Mouse (Mus musculus): Measurements from ENCODE around the gene Mn1. TPM values are rescaled to one million over a fixed set of nuclear protein-coding genes. Genes with fewer than 3 reads are reported as not detected.

Mn1 gene
- total and polyA plus RNA-seq, 3 experiments: not detected

DNA sequence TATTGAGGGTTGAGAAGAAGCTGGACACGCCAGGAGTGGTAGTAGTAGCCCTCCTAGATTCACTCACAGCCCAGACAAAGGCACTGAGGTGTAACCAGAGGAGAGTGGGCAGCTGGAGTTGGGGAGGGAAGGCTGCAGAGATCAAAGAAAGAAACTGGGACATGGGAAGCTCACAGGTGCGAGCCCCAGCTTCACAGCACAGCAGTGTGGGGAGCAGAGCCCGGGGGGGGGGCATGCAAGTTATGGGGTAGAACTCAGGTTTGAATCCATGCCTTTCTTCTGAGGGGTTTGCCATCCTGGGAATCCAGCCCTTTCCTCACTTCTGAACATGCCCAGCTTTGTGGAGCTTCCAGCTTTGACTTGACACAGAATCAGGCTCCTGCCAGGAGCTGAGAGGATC lies 82.9 kb downstream of the Mn1 start:
- Histone ChIP-seq H3K79me2 (ENCODE audit: control insufficient read depth, insufficient read depth, low read length, poor library complexity) (no peaks in the 10 kb centered on the region), H3K36me3 (ENCODE audit: control insufficient read depth in 1 of 2, insufficient read depth in 2 of 2, low read length in 2 of 2) (no peaks in the 10 kb centered on the region), H3K4me3 (ENCODE audit: control insufficient read depth in 1 of 2, insufficient read depth in 1 of 2, low read depth in 2 of 2, low read length in 2 of 2) (no peak overlapping the region), H3K9me3 (replicated peaks; ENCODE audit: insufficient read depth, low read length) (no peaks in the 10 kb centered on the region), H3K27ac (ENCODE audit: control insufficient read depth, low read depth, low read length) (no peak overlapping the region), H3K27me3 (ENCODE audit: control insufficient read depth in 1 of 2, insufficient read depth in 2 of 2, low read length in 2 of 2) (no peaks in the 10 kb centered on the region), H3K4me1 (ENCODE audit: control insufficient read depth in 1 of 2, insufficient read depth in 2 of 2, low read length in 2 of 2) (peaks cover 0 to under 1% of the 10 kb centered on the region in 2 experiments; a peak in 1 of 4 replicates), H3K9ac (ENCODE audit: control insufficient read depth, low read depth, low read length, poor library complexity, severe bottlenecking) (no peak overlapping the region)
- no peak for TF ChIP-seq BHLHE40 (IDR thresholded peaks at IDR 0.05; ENCODE audit: borderline replicate concordance, low read depth, low read length)
- TF ChIP-seq RAD21 (IDR thresholded peaks at IDR 0.05; ENCODE audit: low read depth, low read length): no peak
- TF ChIP-seq ZNF384 (IDR thresholded peaks at IDR 0.05; ENCODE audit: low read depth, low read length): no peak
- TF ChIP-seq ZKSCAN1 (IDR thresholded peaks at IDR 0.05; ENCODE audit: low read depth, low read length): no peak
- no peak for TF ChIP-seq POLR2AphosphoS5 (IDR thresholded peaks at IDR 0.05; ENCODE audit: borderline replicate concordance, low read depth, low read length)
- TF ChIP-seq TCF12 (IDR thresholded peaks at IDR 0.05; ENCODE audit: low read depth, low read length): no peak
- TF ChIP-seq MEF2A (IDR thresholded peaks at IDR 0.05; ENCODE audit: extremely low read depth, insufficient replicate concordance, low read depth, low read length, poor library complexity, severe bottlenecking): no peak
- TF ChIP-seq ZC3H11A (IDR thresholded peaks at IDR 0.05; ENCODE audit: low read depth, low read length): no peak
- no peak for TF ChIP-seq ELF1 (IDR thresholded peaks at IDR 0.05; ENCODE audit: low read depth, low read length)
- no peak for TF ChIP-seq HCFC1 (IDR thresholded peaks at IDR 0.05; ENCODE audit: low read depth, low read length)
- no peak for DNase-seq (ENCODE audit: low read depth, low spot score)

DNA sequence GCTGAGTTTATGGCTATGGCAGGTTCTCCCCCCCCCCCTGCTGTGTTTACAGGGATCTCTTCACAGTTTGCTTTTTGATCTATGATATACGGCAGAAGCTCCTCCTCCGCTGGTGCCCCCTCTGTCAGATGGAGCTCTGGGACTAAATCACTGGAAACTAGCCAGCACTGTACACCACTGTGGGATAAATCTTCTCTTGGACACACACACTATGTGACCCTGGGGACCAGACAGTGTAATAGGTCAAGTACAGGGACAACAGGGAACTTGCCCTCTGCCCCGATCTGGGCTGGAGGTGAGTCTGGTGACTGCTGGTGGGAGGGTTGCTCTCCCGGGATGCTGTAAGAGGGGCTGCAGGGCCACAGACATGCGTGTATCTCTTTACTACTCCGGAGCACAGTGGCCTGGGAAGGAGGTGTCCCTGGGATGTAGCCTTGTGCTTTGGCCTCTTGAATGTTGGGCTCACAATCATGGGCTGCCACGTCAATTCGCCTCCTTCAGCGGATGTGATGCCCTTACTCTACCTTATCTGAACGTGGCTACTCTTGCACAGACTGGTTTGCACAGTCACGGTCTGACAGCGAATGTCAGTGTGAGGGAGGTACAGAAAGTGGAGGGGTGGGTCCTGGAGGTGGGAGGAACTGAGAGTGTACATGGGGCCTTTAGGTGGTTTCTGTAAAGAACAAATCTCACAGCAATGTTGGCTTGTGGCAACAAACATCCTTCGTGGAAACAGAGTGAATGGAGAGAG lies 84.7 kb downstream of the Mn1 start:
- DNase-seq (ENCODE audit: low read depth, low spot score): no peak
- H3K27me3 ChIP-seq (ENCODE audit: control insufficient read depth in 1 of 2, insufficient read depth in 2 of 2, low read length in 2 of 2): no peaks in the 10 kb centered on the region
- no peak for TF ChIP-seq ELF1 (IDR thresholded peaks at IDR 0.05; ENCODE audit: low read depth, low read length)
- TF ChIP-seq MXI1 (IDR thresholded peaks at IDR 0.05; ENCODE audit: low read depth, low read length): no peak
- TF ChIP-seq NELFE (IDR thresholded peaks at IDR 0.05; ENCODE audit: low read depth, low read length): no peak
- TF ChIP-seq SIN3A (IDR thresholded peaks at IDR 0.05; ENCODE audit: low read length): no peak
- TF ChIP-seq NRF1 (IDR thresholded peaks at IDR 0.05; ENCODE audit: insufficient read depth, low read depth, low read length, poor library complexity, severe bottlenecking): no peak
- no peak for TF ChIP-seq SMC3 (IDR thresholded peaks at IDR 0.05; ENCODE audit: low read depth, low read length)
- no peak for TF ChIP-seq POLR2A (IDR thresholded peaks at IDR 0.05; ENCODE audit: control insufficient read depth in 1 of 2, insufficient read depth in 1 of 2, low read depth in 1 of 2, low read length in 2 of 2, poor library complexity in 1 of 2)
- TF ChIP-seq MEF2A (IDR thresholded peaks at IDR 0.05; ENCODE audit: extremely low read depth, insufficient replicate concordance, low read depth, low read length, poor library complexity, severe bottlenecking): no peak
- TF ChIP-seq ZKSCAN1 (IDR thresholded peaks at IDR 0.05; ENCODE audit: low read depth, low read length): no peak
- TF ChIP-seq MYB (IDR thresholded peaks at IDR 0.05; ENCODE audit: low read depth, low read length): no peak
- no peak for TF ChIP-seq USF1 (IDR thresholded peaks at IDR 0.05; ENCODE audit: low read depth, low read length)
- no peak for TF ChIP-seq CHD2 (IDR thresholded peaks at IDR 0.05; ENCODE audit: low read length)
- no peak for TF ChIP-seq GABPA (IDR thresholded peaks at IDR 0.05; ENCODE audit: low read depth, low read length)
- H3K79me2 ChIP-seq (ENCODE audit: control insufficient read depth, insufficient read depth, low read length, poor library complexity): no peaks in the 10 kb centered on the region
- peaks cover 3 to 17% of the 10 kb centered on the region in 2 experiments for H3K4me1 ChIP-seq (ENCODE audit: control insufficient read depth in 1 of 2, insufficient read depth in 2 of 2, low read length in 2 of 2)
- no peaks in the 10 kb centered on the region for H3K9me3 ChIP-seq (replicated peaks; ENCODE audit: insufficient read depth, low read length)
- H3K4me3 ChIP-seq (ENCODE audit: control insufficient read depth in 1 of 2, insufficient read depth in 1 of 2, low read depth in 2 of 2, low read length in 2 of 2): no peak overlapping the region
- peaks cover 0 to 10% of the 10 kb centered on the region in 2 experiments; a peak in 2 of 4 replicates for H3K36me3 ChIP-seq (ENCODE audit: control insufficient read depth in 1 of 2, insufficient read depth in 2 of 2, low read length in 2 of 2)
- no peak overlapping the region for H3K9ac ChIP-seq (ENCODE audit: control insufficient read depth, low read depth, low read length, poor library complexity, severe bottlenecking)
- no peak overlapping the region for H3K27ac ChIP-seq (ENCODE audit: control insufficient read depth, low read depth, low read length)

All from MEL (cell line).